10 mouse cellular contexts compared by ENCODE assay signal in genomic region chr6:84106082-84106481, GRCm38 (mm10).
A peak's percentile ranks its signal among the peaks of the same experiment; 100 is the strongest.
DNase-seq lines count a peak whose midpoint lies in the region; ATAC-seq and TF ChIP-seq lines count a peak whose summit lies in the region.
"Had no signal": no experiment of that assay in that cellular context is flagged by ENCODE, and none has a peak within 500 bp of the region (broad histone marks: within the 10 kb centered on the region; RNA-seq: fewer than 3 reads in every experiment).

No protein-coding gene starts in this region.

- 0 out of 2 replicates have a peak, but pooled peaks cover 9% of the 10 kb centered on the region for H3K4me1 ChIP-seq in kidney, postnatal 0 days (replicated peaks; ENCODE audit: insufficient read depth, low read length)
- peaks cover 35% of the 10 kb centered on the region for H3K4me1 ChIP-seq in embryonic facial prominence, embryonic 15.5 days
- H3K4me1 ChIP-seq in hindbrain, embryonic 16.5 days (ENCODE audit: control insufficient read depth, insufficient read depth, low read depth, low read length) = peaks cover 18% of the 10 kb centered on the region
- H3K4me1 ChIP-seq in midbrain, embryonic 16.5 days (ENCODE audit: control insufficient read depth, insufficient read depth, low read length) = peaks cover 13% of the 10 kb centered on the region
- peaks cover 10% of the 10 kb centered on the region for H3K4me1 ChIP-seq in cerebellum, adult 2 months (ENCODE audit: control insufficient read depth, insufficient read depth, low read length)

- DNase-seq in kidney, postnatal 0 days (ENCODE audit: low spot score) = peak; percentile 27
- no peak for DNase-seq in kidney, postnatal 25 days
- no peak for DNase-seq in adrenal gland, adult 18-20 months (ENCODE audit: low spot score in 2 of 2)
- no peak for DNase-seq in frontal cortex, postnatal 10 days (ENCODE audit: low spot score in 2 of 2)
- no peak for DNase-seq in cerebellum, adult 2 months
- DNase-seq: thymus, adult 18-20 months had no signal

- no peak overlapping the region for H3K27ac ChIP-seq in kidney, postnatal 0 days
- peak overlapping the region; percentile 70 for H3K27ac ChIP-seq in embryonic facial prominence, embryonic 15.5 days (replicated peaks)
- H3K27ac ChIP-seq in hindbrain, embryonic 16.5 days (ENCODE audit: low read depth, low read length) = peak overlapping the region; percentile 16; the same call in 1 of the 2 replicates
- H3K27ac ChIP-seq in midbrain, embryonic 16.5 days (ENCODE audit: low read length) = no peak overlapping the region
- H3K27ac ChIP-seq in cerebellum, adult 2 months (ENCODE audit: insufficient read depth, low read length) = no peak overlapping the region

- H3K4me3 ChIP-seq in kidney, postnatal 0 days (replicated peaks; ENCODE audit: low read depth, low read length) = peak overlapping the region; percentile 26
- H3K4me3 ChIP-seq in embryonic facial prominence, embryonic 15.5 days (replicated peaks) = peak overlapping the region; percentile 37
- H3K4me3 ChIP-seq in hindbrain, embryonic 16.5 days (ENCODE audit: low read length) = peak overlapping the region; percentile 46
- peak overlapping the region; percentile 45 for H3K4me3 ChIP-seq in midbrain, embryonic 16.5 days (ENCODE audit: low read depth, low read length)
- H3K4me3 ChIP-seq in cerebellum, adult 2 months (replicated peaks; ENCODE audit: insufficient read depth, low read depth, low read length) = no peak overlapping the region
- H3K4me3 ChIP-seq: myocyte had no signal

- H3K4me2 ChIP-seq in kidney, postnatal 0 days (ENCODE audit: low read length) = peak overlapping the region; percentile 64
- H3K4me2 ChIP-seq in embryonic facial prominence, embryonic 15.5 days (replicated peaks) = peak overlapping the region; percentile 70
- peak overlapping the region; percentile 84 for H3K4me2 ChIP-seq in hindbrain, embryonic 16.5 days (ENCODE audit: low read length)
- H3K4me2 ChIP-seq in midbrain, embryonic 16.5 days (ENCODE audit: low read length) = peak overlapping the region; percentile 84

- no peak for TF ChIP-seq POLR2A in cerebellum, adult 2 months (IDR thresholded peaks at IDR 0.05; ENCODE audit: borderline replicate concordance, insufficient read depth, low read length)

- H3K36me3 ChIP-seq in kidney, postnatal 0 days (ENCODE audit: insufficient read depth, low read length) = no peaks in the 10 kb centered on the region
- H3K36me3 ChIP-seq in embryonic facial prominence, embryonic 15.5 days = no peaks in the 10 kb centered on the region
- no peaks in the 10 kb centered on the region for H3K36me3 ChIP-seq in hindbrain, embryonic 16.5 days (ENCODE audit: control insufficient read depth, insufficient read depth, low read length)
- no peaks in the 10 kb centered on the region for H3K36me3 ChIP-seq in midbrain, embryonic 16.5 days (ENCODE audit: control insufficient read depth, insufficient read depth, low read length)

- H3K9me3 ChIP-seq in kidney, postnatal 0 days (replicated peaks; ENCODE audit: low read length) = no peaks in the 10 kb centered on the region
- no peaks in the 10 kb centered on the region for H3K9me3 ChIP-seq in embryonic facial prominence, embryonic 15.5 days (replicated peaks)
- no peaks in the 10 kb centered on the region for H3K9me3 ChIP-seq in hindbrain, embryonic 16.5 days (ENCODE audit: control insufficient read depth, low read length)
- no peaks in the 10 kb centered on the region for H3K9me3 ChIP-seq in midbrain, embryonic 16.5 days (replicated peaks; ENCODE audit: control insufficient read depth, low read length, poor library complexity, severe bottlenecking)

- 15% methylated on average over 12 of the region's 12 CpGs for WGBS in kidney, postnatal 0 days
- WGBS in embryonic facial prominence, embryonic 15.5 days = 13% methylated on average over 12 of the region's 12 CpGs
- 10% methylated on average over 12 of the region's 12 CpGs for WGBS in hindbrain, embryonic 16.5 days
- WGBS in midbrain, embryonic 16.5 days = 4% methylated on average over 12 of the region's 12 CpGs
- WGBS in cerebellum, adult 2 months = 33% methylated on average over 12 of the region's 12 CpGs

- no peak for ATAC-seq in kidney, postnatal 0 days (replicated peaks; ENCODE audit: low FRiP score, low read depth)
- ATAC-seq in embryonic facial prominence, embryonic 15.5 days (ENCODE audit: insufficient number of reproducible peaks, low FRiP score, low TSS enrichment, low read depth) = no peak
- ATAC-seq in hindbrain, embryonic 16.5 days = no peak; the same call in 1 of the 2 replicates
- peak; percentile 29; the same call in 1 of the 2 replicates for ATAC-seq in midbrain, embryonic 16.5 days

- H3K27me3 ChIP-seq in kidney, postnatal 0 days (ENCODE audit: insufficient read depth, low read length) = peaks cover 23% of the 10 kb centered on the region
- H3K27me3 ChIP-seq in embryonic facial prominence, embryonic 15.5 days = peaks cover 3% of the 10 kb centered on the region
- H3K27me3 ChIP-seq in hindbrain, embryonic 16.5 days (replicated peaks; ENCODE audit: control insufficient read depth, insufficient read depth, low read length) = no peaks in the 10 kb centered on the region
- peaks cover 4% of the 10 kb centered on the region; the same call in 1 of the 2 replicates for H3K27me3 ChIP-seq in midbrain, embryonic 16.5 days (ENCODE audit: control insufficient read depth, insufficient read depth, low read depth, low read length)
- no peaks in the 10 kb centered on the region; the same call in 1 of the 2 replicates for H3K27me3 ChIP-seq in cerebellum, adult 2 months (ENCODE audit: control insufficient read depth, insufficient read depth, low read length)

- no peak for TF ChIP-seq CTCF in kidney, postnatal 0 days (IDR thresholded peaks at IDR 0.05; ENCODE audit: low read depth)
- no peak for TF ChIP-seq CTCF in cerebellum, adult 2 months (IDR thresholded peaks at IDR 0.05; ENCODE audit: borderline replicate concordance, insufficient read depth, low read depth, low read length)

- H3K9ac ChIP-seq in kidney, postnatal 0 days (ENCODE audit: low read depth, low read length) = no peak overlapping the region
- H3K9ac ChIP-seq in embryonic facial prominence, embryonic 15.5 days = no peak overlapping the region
- H3K9ac ChIP-seq in hindbrain, embryonic 16.5 days (ENCODE audit: low read depth, low read length) = peak overlapping the region; percentile 62; the same call in 1 of the 2 replicates
- peak overlapping the region; percentile 68 for H3K9ac ChIP-seq in midbrain, embryonic 16.5 days (ENCODE audit: low read depth, low read length)

Comparison
In these comparisons a context has a peak if more than half of its experiments do, and no peak if none do; other contexts are left out.
1. H3K27ac ChIP-seq: peak in embryonic facial prominence, embryonic 15.5 days (single experiment) and hindbrain, embryonic 16.5 days (single experiment); none in kidney, postnatal 0 days (single experiment), midbrain, embryonic 16.5 days (single experiment) and cerebellum, adult 2 months (single experiment).
2. H3K9ac ChIP-seq: peak in hindbrain, embryonic 16.5 days (single experiment) and midbrain, embryonic 16.5 days (single experiment); none in kidney, postnatal 0 days (single experiment) and embryonic facial prominence, embryonic 15.5 days (single experiment).
3. Peak in every context shown above with its lines, with median percentiles within 50 percentile points of each other: H3K4me2 ChIP-seq.